Mouse (Mus musculus) G1E (cell line): ENCODE results near the gene Acsl6.

Source experiments
- CTCF ChIP-seq: IDR thresholded peaks from 2 replicates; pipeline ENCODE4 v1.5.1; 2012; ENCODE audit warnings: low read depth, low read length, inconsistent platforms, mixed read lengths
- GATA1 ChIP-seq: IDR thresholded peaks from 2 replicates; pipeline ENCODE4 v1.6.1; 2012; ENCODE audit warnings: borderline replicate concordance, low read length, inconsistent platforms, mixed read lengths
- POLR2AphosphoS5 ChIP-seq: IDR thresholded peaks from 2 replicates; pipeline ENCODE4 v1.6.1; 2012; ENCODE audit warnings: low read depth, low read length, inconsistent platforms; ENCODE audit not compliant: insufficient replicate concordance
- TAL1 ChIP-seq: conservative IDR thresholded peaks from 2 replicates; pipeline ENCODE4 v1.6.1; 2012; ENCODE audit warnings: low read depth, low read length, inconsistent platforms, mixed read lengths

DNA sequence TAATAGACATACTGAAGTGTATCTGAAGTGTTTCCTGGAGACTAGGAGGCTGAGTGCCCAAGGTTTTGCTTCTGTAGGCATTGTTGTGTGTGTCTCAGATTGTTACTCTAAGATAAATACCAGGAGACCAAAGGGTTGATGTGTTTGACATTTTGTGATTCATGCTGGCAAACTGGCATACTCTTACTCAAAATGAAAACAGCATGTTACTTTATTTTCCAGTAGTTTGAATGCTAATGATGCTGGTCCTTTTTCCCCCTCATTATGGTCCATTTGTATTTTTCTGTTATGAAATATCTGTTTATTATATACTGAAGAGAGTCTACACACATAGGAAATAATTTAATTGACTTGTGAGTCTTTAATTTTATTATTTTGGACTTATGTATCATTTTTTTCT lies 69.0 kb downstream of the Acsl6 start:
- TF ChIP-seq CTCF = no peak
- no peak for TF ChIP-seq POLR2AphosphoS5
- no peak for TF ChIP-seq GATA1
- TF ChIP-seq TAL1 = no peak
